Mouse (Mus musculus) spleen, adult 2 months (tissue): ENCODE data around the gene Hemgn. TPM values are rescaled to one million over a fixed set of nuclear protein-coding genes. Genes with fewer than 3 reads are reported as not detected.
A peak's percentile ranks its signal among the peaks of the same experiment; 100 is the strongest.

Experiments
- DNase-seq, 2 experiments: peaks; one replicate each; pipeline versions ENCODE4 v3.0.0 to v3.0.0-alpha.2; 2012 to 2021; ENCODE audit warnings: low spot score in 2 of 2, low read depth in 1 of 2
- H3K27ac ChIP-seq: fragments of 200-500 bp; 2 replicates; pipeline ENCODE4 v1.5.1; 2012; ENCODE audit warnings: low read length, inconsistent platforms; ENCODE audit not compliant: insufficient read depth
- H3K27me3 ChIP-seq: fragments of 200-500 bp; 2 replicates; pipeline ENCODE4 v1.6.1; 2012; ENCODE audit warnings: mild to moderate bottlenecking, moderate library complexity, low read length, inconsistent platforms; ENCODE audit not compliant: control insufficient read depth, insufficient read depth
- H3K36me3 ChIP-seq: fragments of 200-500 bp; 2 replicates; pipeline ENCODE4 v1.6.1; 2012; ENCODE audit warnings: mild to moderate bottlenecking, low read length, inconsistent platforms; ENCODE audit not compliant: control insufficient read depth, insufficient read depth
- H3K4me1 ChIP-seq: fragments of 200-500 bp; 2 replicates; pipeline ENCODE4 v1.6.1; 2011; ENCODE audit warnings: inconsistent platforms; ENCODE audit not compliant: control insufficient read depth, insufficient read depth, insufficient read length
- H3K4me3 ChIP-seq: fragments of 200-500 bp; 2 replicates; pipeline ENCODE4 v1.5.1; 2011; ENCODE audit warnings: mild to moderate bottlenecking, inconsistent platforms; ENCODE audit not compliant: insufficient read depth, insufficient read length; ENCODE audit errors: extremely low read depth
- CTCF ChIP-seq: fragments of 200-500 bp; IDR thresholded peaks from 2 replicates; pipeline ENCODE4 v1.5.1; 2011; ENCODE audit warnings: mild to moderate bottlenecking, inconsistent platforms; ENCODE audit not compliant: insufficient read depth, insufficient read length, insufficient replicate concordance; ENCODE audit errors: extremely low read depth
- POLR2A ChIP-seq: fragments of 200-500 bp; IDR thresholded peaks from 2 replicates; pipeline ENCODE4 v1.6.1; 2011; ENCODE audit warnings: low read depth, low read length, inconsistent platforms
- WGBS: fragments of 180-500 bp; shearing (Covaris S2); methylation state at CpG from one replicate; pipeline ENCODE4 v1.1.7; 2018; 5-methylcytosine and 5-hydroxymethylcytosine counted together
- polyA plus RNA-seq: library from polyadenylated mRNA; depleted of rRNA; stranded (reverse); fragments of >200 nt; gene quantifications from 2 replicates; pipeline ENCODE4 v1.2.3, GENCODE M21; 2012; rRNA removed

The Hemgn gene
- polyA plus RNA-seq, result 8.6 and 9.8 TPM in 2 replicates

DNA sequence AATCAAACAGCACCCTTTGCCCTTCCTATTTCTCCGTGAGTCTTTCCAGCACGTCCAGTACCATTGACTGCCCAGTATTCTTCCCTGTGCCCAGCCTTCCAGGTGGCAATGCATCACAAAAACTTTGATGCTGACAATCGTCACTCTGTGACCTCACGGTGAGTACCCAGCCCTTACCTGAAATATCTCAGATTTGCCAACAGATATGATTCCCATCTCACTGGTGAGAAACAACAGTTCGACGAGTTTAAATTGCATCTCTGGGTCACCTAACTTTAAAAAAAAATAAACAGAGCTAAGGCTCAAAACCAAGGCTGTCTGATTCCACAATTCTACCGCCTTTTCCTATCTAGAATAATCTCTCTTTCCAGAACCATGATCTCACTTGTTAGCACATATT is at the start of gene Hemgn:
Gene Hemgn (minus strand): TSS at position 101 of the 400 bp plus-strand sequence.
- H3K4me1 ChIP-seq, result peaks cover 12% of the 10 kb centered on the region; the same call in 1 of the 2 replicates
- H3K27me3 ChIP-seq, result no peaks in the 10 kb centered on the region
- TF ChIP-seq POLR2A (no peak), CTCF (no peak)
- no peaks in the 10 kb centered on the region for H3K36me3 ChIP-seq
- WGBS, result 88% methylated on average over 7 of the region's 7 CpGs
- H3K4me3 ChIP-seq, result no peak within 1 kb of the TSS
- no peak within 1 kb of the TSS for H3K27ac ChIP-seq
- DNase-seq, result no peak

DNA sequence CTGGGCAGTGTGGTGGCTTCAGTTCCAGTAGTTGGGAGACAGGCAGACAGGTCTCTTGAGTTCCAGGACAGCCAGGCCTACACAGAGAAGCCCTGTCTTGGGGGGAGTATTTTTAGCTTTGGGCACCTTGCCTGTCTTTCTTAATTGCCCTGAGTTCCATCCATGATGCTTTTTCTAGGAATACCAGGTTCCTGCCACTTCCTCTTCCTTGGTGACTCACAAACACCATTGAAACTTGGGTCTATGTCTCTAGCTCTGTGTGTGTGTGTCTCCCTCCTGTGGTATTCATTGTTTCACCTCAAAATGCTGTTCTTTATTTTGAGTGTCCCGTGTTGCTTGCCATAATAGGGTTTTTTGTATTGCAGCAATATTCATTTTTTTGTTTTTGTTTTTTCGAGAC is 45.1 kb upstream of the Hemgn start:
- WGBS, result 70% methylated on average over 2 of the region's 2 CpGs
- Histone ChIP-seq H3K4me1 (peaks cover 19% of the 10 kb centered on the region; the same call in 1 of the 2 replicates), H3K36me3 (peaks cover 11% of the 10 kb centered on the region), H3K4me3 (no peak overlapping the region), H3K27me3 (no peaks in the 10 kb centered on the region), H3K27ac (no peak overlapping the region)
- TF ChIP-seq CTCF (no peak), POLR2A (no peak)
- DNase-seq, result no peak

DNA sequence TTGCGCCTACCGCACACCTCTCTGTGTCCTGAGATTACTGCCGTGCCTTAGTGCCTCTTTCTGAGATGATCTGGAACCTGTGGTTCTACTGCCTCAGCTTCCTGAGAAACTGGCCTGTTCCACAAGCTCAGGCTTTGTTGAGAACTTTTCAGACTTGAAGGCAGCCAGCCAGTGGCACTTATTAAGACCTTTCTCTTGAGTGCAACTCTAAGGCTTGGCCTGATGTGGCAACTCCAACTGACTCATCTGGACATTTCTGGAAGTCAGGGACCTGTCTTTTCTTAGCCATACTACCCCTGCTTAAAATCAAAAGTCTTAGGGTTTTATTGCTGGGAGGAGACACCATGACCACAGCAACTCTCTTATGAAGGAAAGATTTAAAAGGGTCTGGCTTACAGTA is 43.9 kb upstream of the Hemgn start:
- H3K4me3 ChIP-seq, result no peak overlapping the region
- peaks cover 24% of the 10 kb centered on the region; the same call in 1 of the 2 replicates for H3K4me1 ChIP-seq
- H3K27me3 ChIP-seq, result no peaks in the 10 kb centered on the region
- H3K36me3 ChIP-seq, result peaks cover 8% of the 10 kb centered on the region
- WGBS, result 70% methylated on average over 3 of the region's 3 CpGs
- H3K27ac ChIP-seq, result no peak overlapping the region
- DNase-seq, result no peak
- TF ChIP-seq POLR2A (no peak), CTCF (no peak)

DNA sequence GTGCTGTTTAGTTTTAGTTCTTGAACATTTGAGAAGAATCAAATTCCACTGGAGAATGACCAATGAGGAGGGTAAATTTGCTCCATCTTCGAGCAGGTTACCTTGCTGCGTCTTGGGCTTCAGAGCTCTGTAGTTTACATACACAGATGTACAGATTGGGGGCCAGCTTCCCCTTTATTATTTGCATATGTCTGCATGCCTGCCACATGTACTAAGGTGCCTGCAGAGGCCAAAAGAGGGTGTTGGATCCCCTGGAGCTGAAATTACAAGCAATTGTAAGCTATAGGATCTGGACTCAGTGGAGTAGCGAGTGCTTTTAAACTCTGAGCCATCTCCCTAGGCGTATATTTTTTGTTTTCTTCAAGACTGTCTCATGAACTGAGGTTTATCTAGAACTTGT is 43.5 kb upstream of the Hemgn start:
- Histone ChIP-seq H3K4me3 (no peak overlapping the region), H3K27me3 (no peaks in the 10 kb centered on the region), H3K36me3 (peaks cover 8% of the 10 kb centered on the region), H3K4me1 (peaks cover 24% of the 10 kb centered on the region; the same call in 1 of the 2 replicates), H3K27ac (no peak overlapping the region)
- 50% methylated on average over 4 of the region's 4 CpGs for WGBS
- no peak for DNase-seq
- TF ChIP-seq POLR2A (no peak), CTCF (no peak)

DNA sequence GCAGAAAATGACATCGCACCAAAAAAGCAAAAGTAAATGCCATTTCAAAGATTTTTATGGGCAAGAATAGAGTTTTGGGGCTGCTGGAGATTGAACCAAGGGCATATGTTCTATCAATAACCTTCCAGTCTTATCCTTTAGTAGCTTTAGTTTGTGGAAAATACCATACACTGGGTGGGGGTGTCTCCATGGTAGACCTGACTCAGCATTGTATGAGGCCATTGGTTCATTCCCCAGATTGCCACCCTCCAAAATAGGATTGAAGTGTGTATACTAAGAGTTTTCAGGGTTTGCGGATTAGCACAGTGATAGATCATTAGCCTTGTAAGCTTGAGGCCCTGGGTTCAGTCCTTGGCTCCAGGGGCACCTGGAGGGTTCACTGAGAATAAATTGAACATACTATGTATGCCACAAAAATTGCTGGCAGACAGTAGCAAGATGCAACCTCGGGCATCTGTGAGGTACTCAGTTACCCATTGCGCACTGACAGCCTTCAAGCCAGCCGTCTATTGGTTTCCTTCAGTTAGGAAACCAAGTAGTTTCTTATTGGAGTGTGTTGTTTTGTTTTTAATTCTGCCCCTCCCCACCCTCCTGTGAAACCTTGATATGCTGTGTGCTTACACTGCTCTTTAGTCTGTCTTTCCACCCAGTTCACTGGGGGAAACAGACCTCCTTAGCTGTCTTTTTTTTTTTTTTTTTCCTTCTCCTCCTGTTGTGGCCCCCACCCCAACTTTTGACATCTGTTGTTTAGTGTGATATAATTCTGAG is 41.0 kb upstream of the Hemgn start:
- Histone ChIP-seq H3K27ac (no peak overlapping the region), H3K27me3 (no peaks in the 10 kb centered on the region), H3K4me3 (no peak overlapping the region), H3K36me3 (no peaks in the 10 kb centered on the region), H3K4me1 (peaks cover 24% of the 10 kb centered on the region; the same call in 1 of the 2 replicates)
- WGBS, result 45% methylated on average over 5 of the region's 5 CpGs
- TF ChIP-seq CTCF, result no peak
- no peak for TF ChIP-seq POLR2A
- DNase-seq, result no peak

DNA sequence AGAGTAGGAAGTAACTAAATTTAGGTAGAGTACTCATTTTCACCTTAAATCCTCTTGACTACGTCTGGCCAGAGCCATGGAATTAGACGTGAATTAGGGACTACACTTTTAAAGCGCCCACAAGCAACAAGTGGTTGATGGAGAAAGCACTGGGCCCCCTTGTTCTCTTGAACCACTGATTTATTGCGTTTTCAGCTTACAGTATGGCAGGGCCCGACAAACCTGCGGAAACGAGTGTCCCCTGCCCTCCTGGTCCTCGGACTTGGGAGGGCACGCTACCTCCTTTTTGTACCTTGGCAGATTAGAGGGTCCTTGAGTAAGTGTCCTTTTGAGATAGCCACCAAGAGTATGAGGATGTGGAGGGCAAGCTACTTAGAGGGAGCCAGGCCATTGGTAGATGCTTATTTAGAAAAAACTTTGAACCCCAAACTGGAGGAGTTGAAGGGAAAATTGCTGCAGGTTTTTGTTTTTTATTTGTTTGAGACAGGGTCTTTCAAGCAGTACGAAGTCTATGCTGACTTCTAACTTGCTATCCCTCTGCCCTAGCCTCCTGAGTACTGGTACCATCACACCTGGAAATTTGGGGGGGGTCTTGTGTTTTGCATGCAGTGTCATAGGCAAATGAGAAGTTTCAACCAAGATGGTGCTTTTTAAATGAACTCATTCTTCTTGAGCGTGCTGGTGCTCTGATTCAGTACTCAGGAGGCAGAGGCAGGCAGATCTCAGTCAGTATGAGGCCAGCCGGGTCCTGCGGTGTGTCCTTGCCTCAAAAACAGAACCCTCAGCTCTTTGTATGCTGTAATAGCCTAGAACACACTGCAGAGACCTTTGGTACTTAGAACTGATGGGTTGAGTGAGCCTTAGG is 39.8 kb upstream of the Hemgn start:
- Histone ChIP-seq H3K27me3 (no peaks in the 10 kb centered on the region), H3K4me1 (peaks cover 20% of the 10 kb centered on the region; the same call in 1 of the 2 replicates), H3K36me3 (no peaks in the 10 kb centered on the region), H3K4me3 (peak overlapping the region; percentile 86), H3K27ac (peak overlapping the region; percentile 98)
- WGBS, result 22% methylated on average over 13 of the region's 13 CpGs
- TF ChIP-seq POLR2A (no peak), CTCF (no peak)
- no peak for DNase-seq

DNA sequence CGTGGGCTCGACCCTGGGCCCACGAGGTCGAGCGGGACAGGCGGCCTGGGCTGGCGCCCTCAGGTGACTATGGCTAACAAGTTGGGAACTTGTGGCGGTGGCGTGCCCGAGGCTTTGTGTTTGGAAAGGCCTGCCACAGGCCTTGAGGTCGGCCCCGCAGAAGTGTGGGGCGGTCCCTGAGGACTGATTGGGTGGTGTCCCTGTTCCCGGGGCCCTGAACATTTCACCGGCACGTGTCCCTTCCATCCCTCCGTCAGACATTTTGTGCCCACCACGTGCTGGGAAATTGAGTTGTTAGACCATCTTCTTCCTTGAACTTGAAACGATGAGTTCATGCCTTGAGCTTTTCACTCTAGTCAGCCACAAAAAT is 39.2 kb upstream of the Hemgn start:
- WGBS, result under 1% methylated on average over 19 of the region's 19 CpGs
- Histone ChIP-seq H3K4me1 (peaks cover 20% of the 10 kb centered on the region; the same call in 1 of the 2 replicates), H3K27me3 (no peaks in the 10 kb centered on the region), H3K36me3 (no peaks in the 10 kb centered on the region), H3K27ac (peak overlapping the region; percentile 98), H3K4me3 (peak overlapping the region; percentile 86)
- DNase-seq, result peak; percentile 50 to 52
- TF ChIP-seq POLR2A (peak; percentile 42), CTCF (no peak)
